Mouse (Mus musculus): ENCODE measurements around the gene 4930469K13Rik.

GRCm38 (mm10) chr11:34058332-34058731 lies 40.0 kb downstream of the 4930469K13Rik start:
- TF ChIP-seq POLR2A (IDR thresholded peaks at IDR 0.05; ENCODE audit: low read depth, low read length) (no peak), CTCF (IDR thresholded peaks at IDR 0.05; ENCODE audit: extremely low read depth, insufficient read depth, insufficient read length, insufficient replicate concordance) (no peak)
